Mouse (Mus musculus): Measurements from ENCODE around the gene Gprasp1. TPM values are rescaled to one million over a fixed set of nuclear protein-coding genes. Genes with fewer than 3 reads are reported as not detected.
A peak's percentile ranks its signal among the peaks of the same experiment; 100 is the strongest.
"Not testable (repeated sequence)": the region's sequence is repeated elsewhere in the genome, so short reads cannot be mapped to it uniquely, and the experiment has no call there.

Gene Gprasp1
- polyA plus RNA-seq, 1 experiment from 2014 or later, result 89.2 TPM

DNA sequence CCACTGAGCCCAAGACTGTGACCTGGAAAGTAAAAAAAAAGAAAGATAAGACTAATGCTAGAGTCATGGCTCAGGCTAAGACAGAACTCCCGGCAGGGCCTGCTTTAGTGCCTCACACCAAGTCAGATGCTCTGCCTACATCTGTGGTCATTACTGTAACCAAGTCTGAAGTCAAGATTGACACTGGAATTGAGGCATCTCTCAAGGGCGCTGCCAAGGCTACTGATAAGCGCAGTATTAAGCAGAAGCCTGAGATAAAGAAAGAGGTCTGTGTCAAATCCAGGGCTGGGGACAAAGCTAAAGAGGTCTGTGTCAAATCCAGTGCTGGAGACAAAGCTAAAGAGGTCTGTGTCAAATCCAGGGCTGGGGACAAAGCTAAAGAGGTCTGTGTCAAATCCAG, 2.8 kb downstream of the Gprasp1 start:
- H3K4me1 ChIP-seq (ENCODE audit: control insufficient read depth, insufficient read depth, low read length); H3K27ac ChIP-seq (ENCODE audit: low read depth, low read length); H3K4me2 ChIP-seq (ENCODE audit: low read depth); ATAC-seq (ENCODE audit: insufficient read depth, low FRiP score, low TSS enrichment); H3K9me3 ChIP-seq (ENCODE audit: control insufficient read depth, low read length); H3K36me3 ChIP-seq (ENCODE audit: control insufficient read depth, insufficient read depth, low read length); DNase-seq (ENCODE audit: low spot score); H3K4me3 ChIP-seq (ENCODE audit: low read depth, low read length); H3K27me3 ChIP-seq (ENCODE audit: control insufficient read depth, insufficient read depth, low read length); H3K9ac ChIP-seq (ENCODE audit: low read length): not testable (repeated sequence)
- 96% methylated on average over 3 of the region's 3 CpGs for WGBS

DNA sequence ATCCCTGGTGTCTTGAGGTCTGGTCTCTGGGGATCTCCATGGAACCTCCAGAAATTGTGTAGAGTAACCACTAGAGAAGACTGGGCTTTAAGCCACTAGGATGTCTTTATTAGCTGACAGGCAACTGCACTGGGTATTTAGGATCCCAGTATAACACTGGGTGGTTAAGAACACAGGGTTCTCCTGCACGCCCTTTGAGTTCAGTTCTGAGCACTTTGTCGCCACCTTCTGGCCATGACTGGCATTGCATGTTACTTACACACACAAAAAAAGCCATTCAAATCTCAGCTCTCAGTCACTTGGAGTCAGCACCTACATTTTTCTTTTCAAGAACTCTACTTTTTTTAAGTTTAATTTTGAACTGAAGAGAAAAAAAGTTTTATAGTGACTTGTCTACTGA, 10.3 kb downstream of the Gprasp1 start:
- Histone ChIP-seq H3K4me2 (ENCODE audit: low read depth) (no peak overlapping the region), H3K4me3 (ENCODE audit: low read depth, low read length) (no peak overlapping the region), H3K4me1 (ENCODE audit: control insufficient read depth, insufficient read depth, low read length) (no peaks in the 10 kb centered on the region), H3K9me3 (ENCODE audit: control insufficient read depth, low read length) (no peaks in the 10 kb centered on the region), H3K27ac (ENCODE audit: low read depth, low read length) (no peak overlapping the region), H3K27me3 (ENCODE audit: control insufficient read depth, insufficient read depth, low read length) (no peaks in the 10 kb centered on the region), H3K36me3 (ENCODE audit: control insufficient read depth, insufficient read depth, low read length) (no peaks in the 10 kb centered on the region), H3K9ac (ENCODE audit: low read length) (no peak overlapping the region)
- DNase-seq (ENCODE audit: low spot score), result peak; percentile 69
- no peak for ATAC-seq (ENCODE audit: insufficient read depth, low FRiP score, low TSS enrichment)
- WGBS, result 2% methylated on average over 2 of the region's 2 CpGs

DNA sequence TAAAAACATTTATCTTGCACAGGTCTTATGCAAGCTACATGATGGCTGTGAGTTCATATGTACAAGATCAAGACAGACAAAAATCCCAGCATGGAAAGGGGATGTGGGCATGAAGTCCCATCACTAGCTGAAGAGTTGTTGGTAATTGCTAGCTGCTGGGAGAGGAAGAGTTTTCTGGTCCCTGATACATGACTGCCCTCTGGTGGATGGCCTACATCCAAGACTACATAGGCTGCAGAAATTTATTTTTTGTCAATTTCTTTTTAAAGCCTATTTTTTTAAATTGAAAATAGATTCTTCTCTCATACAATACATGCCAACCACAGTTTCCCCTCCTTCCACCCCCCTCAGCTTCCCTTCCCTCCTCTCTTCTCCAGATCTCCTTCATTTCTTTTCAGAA, 19.2 kb downstream of the Gprasp1 start:
- Histone ChIP-seq H3K9me3 (ENCODE audit: control insufficient read depth, low read length) (no peaks in the 10 kb centered on the region), H3K27me3 (ENCODE audit: control insufficient read depth, insufficient read depth, low read length) (no peaks in the 10 kb centered on the region), H3K4me1 (ENCODE audit: control insufficient read depth, insufficient read depth, low read length) (no peaks in the 10 kb centered on the region), H3K36me3 (ENCODE audit: control insufficient read depth, insufficient read depth, low read length) (no peaks in the 10 kb centered on the region), H3K27ac (ENCODE audit: low read depth, low read length) (no peak overlapping the region), H3K9ac (ENCODE audit: low read length) (no peak overlapping the region), H3K4me2 (ENCODE audit: low read depth) (no peak overlapping the region), H3K4me3 (ENCODE audit: low read depth, low read length) (no peak overlapping the region)
- DNase-seq (ENCODE audit: low spot score) (no peak), ATAC-seq (ENCODE audit: insufficient read depth, low FRiP score, low TSS enrichment) (no peak)

DNA sequence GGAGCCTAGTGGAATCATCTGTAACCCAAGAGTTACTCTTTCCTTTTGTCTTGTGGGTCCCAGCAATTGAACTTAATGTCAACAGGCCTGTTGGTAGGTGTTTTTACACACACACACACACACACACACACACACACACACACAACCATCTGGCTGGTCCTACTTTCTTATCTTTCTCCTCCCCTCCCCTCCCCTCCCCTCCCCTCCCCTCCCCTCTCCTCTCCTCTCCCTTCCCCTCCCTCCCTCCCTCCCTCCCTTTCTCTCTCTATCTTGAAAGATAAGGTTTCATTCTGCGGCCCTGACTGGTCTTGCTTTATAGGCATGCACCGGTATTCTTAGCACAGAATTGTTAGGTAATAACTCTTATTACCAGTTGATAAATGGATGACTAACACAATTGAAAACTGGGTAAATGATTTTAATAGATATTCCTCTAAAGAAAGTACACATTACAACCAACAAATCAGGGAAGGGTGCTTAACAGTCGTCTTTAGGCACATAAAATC, 25.6 kb downstream of the Gprasp1 start:
- ATAC-seq (ENCODE audit: insufficient read depth, low FRiP score, low TSS enrichment), result no peak
- no peak overlapping the region for H3K9ac ChIP-seq (ENCODE audit: low read length)
- no peak for DNase-seq (ENCODE audit: low spot score)
- 85% methylated on average over 3 of the region's 3 CpGs for WGBS
- H3K4me2 ChIP-seq (ENCODE audit: low read depth), result no peak overlapping the region
- no peak overlapping the region for H3K4me3 ChIP-seq (ENCODE audit: low read depth, low read length)
- no peaks in the 10 kb centered on the region for H3K9me3 ChIP-seq (ENCODE audit: control insufficient read depth, low read length)
- no peak overlapping the region for H3K27ac ChIP-seq (ENCODE audit: low read depth, low read length)
- no peaks in the 10 kb centered on the region for H3K36me3 ChIP-seq (ENCODE audit: control insufficient read depth, insufficient read depth, low read length)
- H3K27me3 ChIP-seq (ENCODE audit: control insufficient read depth, insufficient read depth, low read length), result no peaks in the 10 kb centered on the region
- no peaks in the 10 kb centered on the region for H3K4me1 ChIP-seq (ENCODE audit: control insufficient read depth, insufficient read depth, low read length)

DNA sequence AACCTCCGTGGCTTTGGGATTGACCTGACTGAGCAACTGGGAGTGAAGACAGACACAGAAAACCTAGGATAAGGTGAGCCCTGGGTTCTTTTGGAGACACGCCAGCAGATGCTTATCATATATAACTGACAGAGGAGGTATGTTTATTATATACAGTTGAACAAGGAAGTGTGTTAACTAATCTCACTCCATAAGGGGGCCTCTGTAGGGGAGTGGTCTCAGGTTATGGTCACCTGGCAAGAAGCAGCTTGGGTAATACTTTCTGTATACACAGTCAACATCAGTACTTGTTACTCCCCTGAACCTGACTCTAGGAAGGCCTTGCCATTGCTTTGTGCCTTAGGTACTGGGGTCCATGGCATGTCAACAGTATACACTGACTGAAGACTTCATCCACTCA, 26.0 kb downstream of the Gprasp1 start:
- no peaks in the 10 kb centered on the region for H3K4me1 ChIP-seq (ENCODE audit: control insufficient read depth, insufficient read depth, low read length)
- no peak overlapping the region for H3K9ac ChIP-seq (ENCODE audit: low read length)
- no peaks in the 10 kb centered on the region for H3K27me3 ChIP-seq (ENCODE audit: control insufficient read depth, insufficient read depth, low read length)
- no peak overlapping the region for H3K27ac ChIP-seq (ENCODE audit: low read depth, low read length)
- H3K36me3 ChIP-seq (ENCODE audit: control insufficient read depth, insufficient read depth, low read length), result no peaks in the 10 kb centered on the region
- 81% methylated on average over 2 of the region's 2 CpGs for WGBS
- no peak overlapping the region for H3K4me3 ChIP-seq (ENCODE audit: low read depth, low read length)
- no peaks in the 10 kb centered on the region for H3K9me3 ChIP-seq (ENCODE audit: control insufficient read depth, low read length)
- ATAC-seq (ENCODE audit: insufficient read depth, low FRiP score, low TSS enrichment), result no peak
- no peak overlapping the region for H3K4me2 ChIP-seq (ENCODE audit: low read depth)
- DNase-seq (ENCODE audit: low spot score), result no peak

DNA sequence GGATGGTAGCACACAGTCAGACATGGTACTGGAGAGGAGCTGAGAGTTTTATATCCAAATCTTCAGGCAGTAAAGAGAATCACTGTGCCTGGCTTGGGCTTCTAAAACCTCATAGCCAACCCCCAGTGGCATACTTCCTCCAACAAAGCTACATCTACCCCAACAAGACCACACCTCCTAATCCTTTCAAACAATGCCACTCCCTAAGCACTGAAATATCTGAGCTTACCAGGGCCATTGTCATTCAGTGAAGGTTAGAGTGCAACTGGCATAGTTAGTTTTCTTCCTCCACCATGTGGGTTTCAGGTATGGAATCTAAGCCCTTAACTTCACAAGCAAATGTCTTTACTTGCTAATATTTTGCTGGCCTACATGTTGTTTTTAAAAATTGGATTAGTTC, 49.0 kb downstream of the Gprasp1 start:
- Histone ChIP-seq H3K27me3 (ENCODE audit: control insufficient read depth, insufficient read depth, low read length) (no peaks in the 10 kb centered on the region), H3K27ac (ENCODE audit: low read depth, low read length) (no peak overlapping the region), H3K4me2 (ENCODE audit: low read depth) (no peak overlapping the region), H3K4me3 (ENCODE audit: low read depth, low read length) (no peak overlapping the region), H3K9ac (ENCODE audit: low read length) (no peak overlapping the region), H3K9me3 (ENCODE audit: control insufficient read depth, low read length) (no peaks in the 10 kb centered on the region), H3K36me3 (ENCODE audit: control insufficient read depth, insufficient read depth, low read length) (no peaks in the 10 kb centered on the region), H3K4me1 (ENCODE audit: control insufficient read depth, insufficient read depth, low read length) (no peaks in the 10 kb centered on the region)
- DNase-seq (ENCODE audit: low spot score) (no peak), ATAC-seq (ENCODE audit: insufficient read depth, low FRiP score, low TSS enrichment) (no peak)

DNA sequence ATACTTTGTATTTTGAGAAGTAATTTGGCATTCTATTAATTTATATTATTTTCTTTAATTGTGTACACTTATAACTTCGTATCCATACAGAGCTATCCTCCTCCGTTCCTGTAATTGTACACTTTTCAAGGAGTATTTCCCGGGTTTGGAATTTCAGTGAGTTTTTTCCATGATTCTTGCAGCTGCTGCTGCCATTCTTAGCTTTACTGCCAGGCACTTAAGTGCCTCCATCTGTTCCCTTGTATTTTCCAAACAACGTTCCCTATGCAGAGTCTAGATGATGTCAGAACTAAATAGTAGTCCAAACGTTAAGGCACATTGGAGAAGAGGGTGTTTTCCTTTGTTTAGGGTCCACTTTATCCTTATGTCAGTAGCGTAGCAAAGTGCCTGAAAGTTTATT, 49.8 kb downstream of the Gprasp1 start:
- no peak overlapping the region for H3K4me2 ChIP-seq (ENCODE audit: low read depth)
- no peak overlapping the region for H3K4me3 ChIP-seq (ENCODE audit: low read depth, low read length)
- WGBS, result 68% methylated on average over 6 of the region's 6 CpGs
- no peaks in the 10 kb centered on the region for H3K4me1 ChIP-seq (ENCODE audit: control insufficient read depth, insufficient read depth, low read length)
- no peak overlapping the region for H3K27ac ChIP-seq (ENCODE audit: low read depth, low read length)
- no peaks in the 10 kb centered on the region for H3K27me3 ChIP-seq (ENCODE audit: control insufficient read depth, insufficient read depth, low read length)
- no peaks in the 10 kb centered on the region for H3K36me3 ChIP-seq (ENCODE audit: control insufficient read depth, insufficient read depth, low read length)
- no peaks in the 10 kb centered on the region for H3K9me3 ChIP-seq (ENCODE audit: control insufficient read depth, low read length)
- DNase-seq (ENCODE audit: low spot score) (no peak), ATAC-seq (ENCODE audit: insufficient read depth, low FRiP score, low TSS enrichment) (no peak)
- no peak overlapping the region for H3K9ac ChIP-seq (ENCODE audit: low read length)

DNA sequence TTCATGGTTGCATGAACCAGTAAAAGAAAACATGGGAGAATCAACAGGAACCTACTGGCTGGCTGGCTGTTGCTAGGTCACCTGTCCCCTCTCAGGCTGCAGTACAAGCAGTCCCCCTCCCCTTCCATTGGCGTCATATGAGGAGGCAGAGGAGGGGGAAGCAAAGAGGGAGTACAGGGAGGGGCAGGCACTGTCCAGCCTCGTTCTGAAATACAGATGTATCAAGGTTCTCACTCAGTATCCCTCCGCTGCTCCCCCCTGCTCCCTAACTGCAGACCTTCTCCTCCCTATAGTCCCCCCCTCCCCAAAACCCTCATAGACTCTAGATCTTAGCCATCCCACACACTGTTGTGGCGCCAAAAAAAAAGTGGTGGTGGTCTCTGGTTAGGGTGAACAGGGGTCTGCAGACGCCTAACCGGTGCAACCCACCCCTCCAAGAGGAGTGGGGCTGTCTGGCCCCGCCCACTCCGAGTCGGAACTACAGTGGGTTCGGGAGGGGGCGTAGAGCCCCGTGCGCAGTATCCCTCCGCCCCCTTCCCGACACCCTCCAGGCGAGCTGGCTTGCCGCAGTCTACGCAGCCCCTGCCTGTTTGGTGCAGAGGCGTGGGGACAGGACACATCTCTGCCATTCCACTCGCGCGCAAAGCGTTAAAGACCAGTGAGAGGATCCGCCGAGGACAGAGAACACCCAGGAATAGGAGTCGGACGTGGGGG, 53.2 kb downstream of the Gprasp1 start:
- H3K9ac ChIP-seq (ENCODE audit: low read length), result peak overlapping the region; percentile 54
- WGBS, result 25% methylated on average over 25 of the region's 27 CpGs
- ATAC-seq (ENCODE audit: insufficient read depth, low FRiP score, low TSS enrichment) (peak; percentile 93), DNase-seq (ENCODE audit: low spot score) (peak; percentile 79)
- peak overlapping the region; percentile 52 for H3K4me3 ChIP-seq (ENCODE audit: low read depth, low read length)
- not testable (repeated sequence) for H3K27ac ChIP-seq (ENCODE audit: low read depth, low read length); H3K9me3 ChIP-seq (ENCODE audit: control insufficient read depth, low read length); H3K27me3 ChIP-seq (ENCODE audit: control insufficient read depth, insufficient read depth, low read length); H3K4me1 ChIP-seq (ENCODE audit: control insufficient read depth, insufficient read depth, low read length); H3K36me3 ChIP-seq (ENCODE audit: control insufficient read depth, insufficient read depth, low read length)
- peak overlapping the region; percentile 56 for H3K4me2 ChIP-seq (ENCODE audit: low read depth)

Measured in neural tube, embryonic 11.5 days (tissue).